Comparison of ENCODE assay signal across 20 mouse cellular contexts in the genomic region with DNA sequence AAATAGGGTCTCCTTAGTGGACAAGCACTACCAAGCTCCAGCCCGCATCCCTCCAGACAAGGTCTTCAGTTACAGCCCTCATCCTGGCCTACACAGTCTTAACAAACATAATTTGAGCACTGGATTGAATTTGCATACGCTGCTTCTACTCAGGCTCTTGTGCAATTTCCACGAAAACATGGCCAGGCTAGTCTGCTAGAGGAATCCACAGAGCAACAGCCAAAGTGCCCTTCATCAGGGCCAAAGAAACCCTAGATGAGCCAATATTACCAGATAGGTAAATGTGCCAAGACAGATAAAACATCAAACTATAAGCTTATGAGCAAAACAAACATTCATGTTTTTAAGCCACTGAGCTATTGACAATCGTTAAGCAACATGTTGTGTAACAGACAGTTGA.
DNase-seq lines count a peak whose midpoint lies in the region; ATAC-seq and TF ChIP-seq lines count a peak whose summit lies in the region.
"Had no signal": no experiment of that assay in that cellular context is flagged by ENCODE, and none has a peak within 500 bp of the region (broad histone marks: within the 10 kb centered on the region; RNA-seq: fewer than 3 reads in every experiment).

No protein-coding gene starts in this region.

- TF ChIP-seq EP300 in liver, postnatal 0 days (IDR thresholded peaks at IDR 0.05; ENCODE audit: low read depth) = no peak

- ATAC-seq in liver, postnatal 0 days = peak; percentile 66
- no peak for ATAC-seq in liver, embryonic 12.5 days
- ATAC-seq in common myeloid progenitor, adult 5-6 weeks (replicated peaks; ENCODE audit: low read depth, poor library complexity, severe bottlenecking) = 0 out of 2 replicates have a peak, but pooled peaks have one; percentile 18
- ATAC-seq in granulocyte monocyte progenitor cell, adult 5-6 weeks (replicated peaks; ENCODE audit: poor library complexity, severe bottlenecking) = peak; percentile 63
- ATAC-seq: CD4-positive, CD25-positive, alpha-beta regulatory T cell, adult 4 months; forebrain, embryonic 14.5 days had no signal

- no peak overlapping the region for H3K4me3 ChIP-seq in liver, postnatal 0 days (ENCODE audit: low read depth, low read length)
- H3K4me3 ChIP-seq in liver, embryonic 12.5 days = no peak overlapping the region
- H3K4me3 ChIP-seq: embryonic facial prominence, embryonic 13.5 days; gastrocnemius, adult 2 months; heart, embryonic 12.5 days; hindbrain, embryonic 10.5 days; hindbrain, embryonic 15.5 days had no signal

- H3K27me3 ChIP-seq in liver, postnatal 0 days (ENCODE audit: insufficient read depth, low read length) = no peaks in the 10 kb centered on the region
- H3K27me3 ChIP-seq in liver, embryonic 12.5 days (replicated peaks) = no peaks in the 10 kb centered on the region
- H3K27me3 ChIP-seq: embryonic facial prominence, embryonic 13.5 days; heart, embryonic 12.5 days; hindbrain, embryonic 15.5 days had no signal

- WGBS in liver, postnatal 0 days (ENCODE audit: insufficient replicate concordance) = 56% methylated on average over 4 of the region's 4 CpGs
- WGBS in liver, embryonic 12.5 days (ENCODE audit: insufficient replicate concordance) = 68% methylated on average over 4 of the region's 4 CpGs

- no peaks in the 10 kb centered on the region for H3K36me3 ChIP-seq in liver, postnatal 0 days (replicated peaks; ENCODE audit: insufficient read depth, low read length)
- no peaks in the 10 kb centered on the region for H3K36me3 ChIP-seq in liver, embryonic 12.5 days
- H3K36me3 ChIP-seq: G1E; heart, embryonic 12.5 days; hindbrain, embryonic 10.5 days; hindbrain, embryonic 15.5 days had no signal

- no peaks in the 10 kb centered on the region for H3K4me1 ChIP-seq in liver, postnatal 0 days (ENCODE audit: insufficient read depth)
- no peaks in the 10 kb centered on the region for H3K4me1 ChIP-seq in liver, embryonic 12.5 days
- H3K4me1 ChIP-seq: embryonic facial prominence, embryonic 13.5 days; heart, embryonic 12.5 days; hindbrain, embryonic 10.5 days; hindbrain, embryonic 15.5 days had no signal

- TF ChIP-seq CTCF in liver, postnatal 0 days (IDR thresholded peaks at IDR 0.05; ENCODE audit: low read depth) = no peak

- H3K9me3 ChIP-seq in liver, postnatal 0 days (ENCODE audit: low read length) = no peaks in the 10 kb centered on the region
- H3K9me3 ChIP-seq in liver, embryonic 12.5 days (replicated peaks) = no peaks in the 10 kb centered on the region
- H3K9me3 ChIP-seq: embryonic facial prominence, embryonic 13.5 days; G1E; heart, embryonic 12.5 days; hindbrain, embryonic 10.5 days; hindbrain, embryonic 15.5 days had no signal

- H3K27ac ChIP-seq in liver, postnatal 0 days (ENCODE audit: low read depth) = peak overlapping the region; percentile 9; the same call in 1 of the 2 replicates
- H3K27ac ChIP-seq in liver, embryonic 12.5 days = no peak overlapping the region
- H3K27ac ChIP-seq: embryonic facial prominence, embryonic 13.5 days; gastrocnemius, adult 2 months; hindbrain, embryonic 10.5 days; hindbrain, embryonic 15.5 days had no signal

- H3K9ac ChIP-seq in liver, postnatal 0 days (replicated peaks) = no peak overlapping the region
- H3K9ac ChIP-seq in liver, embryonic 12.5 days = no peak overlapping the region
- H3K9ac ChIP-seq: embryonic facial prominence, embryonic 13.5 days; heart, embryonic 12.5 days; hindbrain, embryonic 15.5 days had no signal

- H3K4me2 ChIP-seq in liver, postnatal 0 days (ENCODE audit: low read depth, low read length) = no peak overlapping the region
- H3K4me2 ChIP-seq in liver, embryonic 12.5 days = no peak overlapping the region
- H3K4me2 ChIP-seq: embryonic facial prominence, embryonic 13.5 days; heart, embryonic 12.5 days; hindbrain, embryonic 15.5 days had no signal

- DNase-seq in liver, postnatal 0 days = no peak
- DNase-seq in kidney, postnatal 36 days = no peak
- no peak for DNase-seq in retina, postnatal 1 day
- DNase-seq: adrenal gland, postnatal 10 days; B cell, adult 2 months; cerebellum, adult 11-12 months; cerebellum, adult 9-10 months; cerebellum, postnatal 25 days; gastrocnemius, adult 2 months; gastrocnemius, postnatal 25 days had no signal
